Mouse (Mus musculus) myocyte (in vitro differentiated cells): ENCODE measurements around the gene Olfr209. TPM values are rescaled to one million over a fixed set of nuclear protein-coding genes. Genes with fewer than 3 reads are reported as not detected.
"Not testable (repeated sequence)": the region's sequence is repeated elsewhere in the genome, so short reads cannot be mapped to it uniquely, and the experiment has no call there.

Source experiments
- H3K27me3 ChIP-seq: one replicate; pipeline ENCODE4 v1.6.1; 2011; ENCODE audit not compliant: control insufficient read depth, insufficient read depth, insufficient read length
- H3K36me3 ChIP-seq: one replicate; pipeline ENCODE4 v1.6.1; 2011; ENCODE audit not compliant: control insufficient read depth, insufficient read depth
- H3K4me2 ChIP-seq: one replicate; pipeline ENCODE4 v1.6.1; 2011; ENCODE audit warnings: low read depth, control low read depth
- H3K4me3 ChIP-seq: one replicate; pipeline ENCODE4 v1.5.1; 2011; ENCODE audit warnings: mild to moderate bottlenecking, control low read depth, moderate library complexity
- H3K79me2 ChIP-seq: one replicate; pipeline ENCODE4 v1.6.1; 2011; ENCODE audit not compliant: control insufficient read depth, insufficient read depth
- H3ac ChIP-seq: one replicate; pipeline ENCODE4 v1.6.1; 2011; ENCODE audit not compliant: control insufficient read depth, insufficient read length
- CEBPB ChIP-seq: IDR thresholded peaks from 2 replicates; pipeline ENCODE4 v1.6.1; 2011; ENCODE audit warnings: mild to moderate bottlenecking, moderate library complexity; ENCODE audit not compliant: poor library complexity, insufficient read depth, severe bottlenecking
- E2F4 ChIP-seq: IDR thresholded peaks from one replicate; pipeline ENCODE4 v1.6.1; 2011; ENCODE audit warnings: mild to moderate bottlenecking, control low read depth, moderate library complexity; ENCODE audit not compliant: insufficient read depth
- MAX ChIP-seq: IDR thresholded peaks from one replicate; pipeline ENCODE4 v1.6.1; 2011; ENCODE audit warnings: low read depth, mild to moderate bottlenecking, control low read depth
- MYOD1 ChIP-seq, 3 experiments: IDR thresholded peaks; one replicate each; pipeline ENCODE4 v1.6.1; 2011; ENCODE audit warnings: control low read depth in 2 of 3, low read depth in 2 of 3, mild to moderate bottlenecking in 2 of 3, moderate library complexity in 1 of 3; ENCODE audit not compliant: insufficient read length in 2 of 3, control insufficient read depth in 1 of 3
- MYOG ChIP-seq, 3 experiments: IDR thresholded peaks; one replicate each; pipeline ENCODE4 v1.6.1; 2011; ENCODE audit warnings: control low read depth in 2 of 3, low read depth in 2 of 3, mild to moderate bottlenecking in 2 of 3; ENCODE audit not compliant: insufficient read length in 2 of 3, control insufficient read depth in 1 of 3, insufficient read depth in 1 of 3
- POLR2A ChIP-seq: IDR thresholded peaks from one replicate; pipeline ENCODE4 v1.6.1; 2011; ENCODE audit warnings: low read depth, mild to moderate bottlenecking, control low read depth, moderate library complexity; ENCODE audit not compliant: insufficient read length
- REST ChIP-seq: IDR thresholded peaks from one replicate; pipeline ENCODE4 v1.6.1; 2011; ENCODE audit warnings: mild to moderate bottlenecking, control low read depth, moderate library complexity; ENCODE audit not compliant: insufficient read depth, insufficient read length
- SRF ChIP-seq: IDR thresholded peaks from one replicate; pipeline ENCODE4 v1.6.1; 2011; ENCODE audit warnings: low read depth; ENCODE audit not compliant: control insufficient read depth, insufficient read length
- TCF12 ChIP-seq: IDR thresholded peaks from one replicate; pipeline ENCODE4 v1.6.1; 2011; ENCODE audit warnings: mild to moderate bottlenecking, control low read depth; ENCODE audit not compliant: poor library complexity, insufficient read depth, severe bottlenecking
- TCF3 ChIP-seq: IDR thresholded peaks from one replicate; pipeline ENCODE4 v1.6.1; 2011; ENCODE audit warnings: low read depth, control low read depth; ENCODE audit not compliant: insufficient read length
- USF1 ChIP-seq: IDR thresholded peaks from one replicate; pipeline ENCODE4 v1.6.1; 2011; ENCODE audit warnings: low read depth, mild to moderate bottlenecking, control low read depth, moderate library complexity
- polyA plus RNA-seq: library from polyadenylated mRNA; unstranded; fragments of >200 nt; fragmentation: generic; extraction: Trizol; gene quantifications from one replicate; pipeline ENCODE4 v1.2.1, GENCODE M21; 2012; ENCODE audit warnings: missing spikeins

The Olfr209 gene
- polyA plus RNA-seq, 1 experiment = not detected

- no peak within 1 kb of the TSS for H3K4me2 ChIP-seq
- no peak for TF ChIP-seq USF1
- no peak for TF ChIP-seq MAX
- no peak for TF ChIP-seq MYOG (IDR thresholded peaks at IDR 0.05; ENCODE audit: control insufficient read depth in 1 of 3, insufficient read depth in 1 of 3, insufficient read length in 2 of 3, low read depth in 2 of 3)
- no peak for TF ChIP-seq REST
- no peak for TF ChIP-seq E2F4
- TF ChIP-seq POLR2A = no peak
- TF ChIP-seq CEBPB = no peak
- H3K27me3 ChIP-seq = no peaks in the 10 kb centered on the region
- H3K36me3 ChIP-seq = no peaks in the 10 kb centered on the region
- no peak within 1 kb of the TSS for H3K4me3 ChIP-seq
- no peak within 1 kb of the TSS for H3ac ChIP-seq
- no peaks in the 10 kb centered on the region for H3K79me2 ChIP-seq
These were observed 14.6 kb downstream of the Olfr209 start, which contains the start of gene Olfr206 for GRCm38 (mm10) chr16:59349146-59349545. Olfr206 (minus strand) TSS chr16:59349246.

GRCm38 (mm10) chr16:59331038-59331437 is 32.8 kb downstream of the Olfr209 start, which contains the start of gene Olfr205:
Olfr205 (minus strand) TSS chr16:59331138.
- TF ChIP-seq TCF3 (no peak), SRF (no peak), POLR2A (no peak), E2F4 (no peak), CEBPB (no peak), USF1 (no peak), REST (no peak), MYOG (IDR thresholded peaks at IDR 0.05; ENCODE audit: control insufficient read depth in 1 of 3, insufficient read depth in 1 of 3, insufficient read length in 2 of 3, low read depth in 2 of 3) (no peak), MAX (no peak)
- Histone ChIP-seq H3ac (no peak within 1 kb of the TSS), H3K36me3 (no peaks in the 10 kb centered on the region), H3K79me2 (no peaks in the 10 kb centered on the region), H3K4me3 (no peak within 1 kb of the TSS), H3K4me2 (no peak within 1 kb of the TSS), H3K27me3 (no peaks in the 10 kb centered on the region)

- not testable (repeated sequence) for H3K36me3 ChIP-seq, H3K79me2 ChIP-seq, H3ac ChIP-seq, H3K27me3 ChIP-seq, H3K4me2 ChIP-seq, H3K4me3 ChIP-seq
These were observed 40.5 kb downstream of the Olfr209 start for GRCm38 (mm10) chr16:59323262-59323661.

GRCm38 (mm10) chr16:59318148-59318547 is 45.6 kb downstream of the Olfr209 start, which contains the start of gene Olfr204:
Olfr204 (minus strand) TSS chr16:59318248.
- Histone ChIP-seq H3K27me3 (no peaks in the 10 kb centered on the region), H3K79me2 (no peaks in the 10 kb centered on the region), H3K36me3 (no peaks in the 10 kb centered on the region), H3K4me2 (no peak within 1 kb of the TSS), H3K4me3 (no peak within 1 kb of the TSS), H3ac (no peak within 1 kb of the TSS)
- TF ChIP-seq USF1 (no peak), TCF12 (no peak), MAX (no peak), E2F4 (no peak), MYOD1 (IDR thresholded peaks at IDR 0.05; ENCODE audit: control insufficient read depth in 1 of 3, insufficient read length in 2 of 3, low read depth in 2 of 3) (no peak)

Other genes with a start within 250 kb of the Olfr209 start
- gene Olfr194, start 242.9 kb downstream of the Olfr209 start, polyA plus RNA-seq = not detected
- gene Olfr195, start 216.9 kb downstream of the Olfr209 start, polyA plus RNA-seq = not detected
- gene Olfr196, start 193.5 kb downstream of the Olfr209 start, polyA plus RNA-seq = not detected
- not detected for gene Olfr198, start 160.5 kb downstream of the Olfr209 start, polyA plus RNA-seq
- not detected for gene Olfr199, start 144.2 kb downstream of the Olfr209 start, polyA plus RNA-seq
- gene Olfr201, start 91.4 kb downstream of the Olfr209 start, polyA plus RNA-seq = not detected
- not detected for gene Olfr202, start 77.2 kb downstream of the Olfr209 start, polyA plus RNA-seq
- not detected for gene Olfr203, start 65.1 kb downstream of the Olfr209 start, polyA plus RNA-seq
- not detected for gene Olfr204, start 45.7 kb downstream of the Olfr209 start, polyA plus RNA-seq
- gene Olfr205, start 32.9 kb downstream of the Olfr209 start, polyA plus RNA-seq = not detected
- gene Olfr206, start 14.7 kb downstream of the Olfr209 start, polyA plus RNA-seq = not detected
- gene Gabrr3, start 43.3 kb upstream of the Olfr209 start, polyA plus RNA-seq = not detected
- 20.8 TPM for gene Riox2, start 107.8 kb upstream of the Olfr209 start, polyA plus RNA-seq
- 1.0 TPM for gene Crybg3, start 237.0 kb upstream of the Olfr209 start, polyA plus RNA-seq